Mouse (Mus musculus) liver, postnatal 0 days (tissue): Measurements from ENCODE around the gene Acta2. TPM values are rescaled to one million over a fixed set of nuclear protein-coding genes. Genes with fewer than 3 reads are reported as not detected.
A peak's percentile ranks its signal among the peaks of the same experiment; 100 is the strongest.

Experiments
- ATAC-seq: fragments of 200-750 bp; cut with Nextera tagmentation; 2 replicates; pipeline ENCODE4 v1.8.0; 2017; ENCODE audit warnings: mild to moderate bottlenecking, moderate library complexity
- DNase-seq: peaks from one replicate; pipeline ENCODE4 v3.0.0-alpha.2; 2016
- H3K27ac ChIP-seq: fragments of 300-500 bp; sonication (generic); 2 replicates; pipeline ENCODE4 v1.5.1; 2014; ENCODE audit warnings: antibody characterized with exemption, moderate library complexity, mild to moderate bottlenecking, low read depth
- H3K27me3 ChIP-seq: fragments of 300-500 bp; sonication (generic); 2 replicates; pipeline ENCODE4 v1.6.1; 2014; ENCODE audit warnings: low read length, control low read depth, mixed read lengths; ENCODE audit not compliant: insufficient read depth
- H3K36me3 ChIP-seq: fragments of 300-500 bp; sonication (generic); replicated peaks from 2 replicates; pipeline ENCODE4 v1.6.1; 2014; ENCODE audit warnings: mild to moderate bottlenecking, control low read depth, low read length, moderate library complexity, mixed read lengths; ENCODE audit not compliant: insufficient read depth
- H3K4me1 ChIP-seq: fragments of 300-500 bp; sonication (generic); 2 replicates; pipeline ENCODE4 v1.6.1; 2014; ENCODE audit warnings: antibody characterized with exemption, mild to moderate bottlenecking, control low read depth; ENCODE audit not compliant: insufficient read depth
- H3K4me2 ChIP-seq: fragments of 300-500 bp; sonication (generic); 2 replicates; pipeline ENCODE4 v1.6.1; 2014; ENCODE audit warnings: low read depth, mild to moderate bottlenecking, low read length, moderate library complexity, mixed read lengths
- H3K4me3 ChIP-seq: fragments of 300-500 bp; sonication (generic); 2 replicates; pipeline ENCODE4 v1.5.1; 2014; ENCODE audit warnings: low read depth, low read length
- H3K9ac ChIP-seq: fragments of 300-500 bp; sonication (generic); replicated peaks from 2 replicates; pipeline ENCODE4 v1.6.1; 2014; ENCODE audit warnings: mild to moderate bottlenecking, moderate library complexity
- H3K9me3 ChIP-seq: fragments of 300-500 bp; sonication (generic); 2 replicates; pipeline ENCODE4 v1.6.1; 2016; ENCODE audit warnings: mild to moderate bottlenecking, control low read depth, low read length, mixed read lengths
- CTCF ChIP-seq: sonication (generic); IDR thresholded peaks from 2 replicates; pipeline ENCODE4 v1.5.1; 2016; ENCODE audit warnings: antibody characterized with exemption, low read depth
- EP300 ChIP-seq: IDR thresholded peaks from 2 replicates; pipeline ENCODE4 v1.6.1; 2016; ENCODE audit warnings: antibody characterized with exemption, low read depth, mild to moderate bottlenecking
- WGBS: fragments of 180-500 bp; shearing (Covaris S2); extraction: QIAGEN DNeasy Blood & Tissue Kit; methylation state at CpG from one replicate; pipeline ENCODE4 v1.1.7; 2014; ENCODE audit not compliant: insufficient replicate concordance; 5-methylcytosine and 5-hydroxymethylcytosine counted together
- polyA plus RNA-seq: library from polyadenylated mRNA; unstranded; fragments of >200 nt; fragmentation: Nextera tagmentation; extraction: Ambion mirVana; gene quantifications from 2 replicates; pipeline ENCODE4 v1.2.1, GENCODE M21; 2015

Gene Acta2
- polyA plus RNA-seq, 1 experiment from 2014 or later = 7.3 TPM

DNA sequence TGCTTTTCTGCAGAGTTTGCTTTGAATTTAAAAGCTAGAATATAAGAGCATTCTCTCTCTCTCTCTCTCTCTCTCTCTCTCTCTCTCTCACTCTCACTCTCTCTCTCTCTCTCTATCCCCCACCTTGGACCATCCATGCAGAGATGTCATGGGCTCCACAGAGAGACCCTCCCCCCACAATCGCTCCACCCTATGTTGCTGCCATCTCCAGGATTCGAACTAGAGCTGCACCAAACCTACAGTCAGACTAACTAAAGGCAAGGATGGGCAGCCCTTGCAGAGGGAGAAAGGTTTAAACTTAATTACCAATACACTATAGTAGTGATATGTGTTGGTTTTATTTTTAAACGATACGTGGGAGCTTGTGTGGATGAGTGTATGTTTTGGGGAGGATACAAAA, 4.8 kb downstream of the Acta2 start:
- no peaks in the 10 kb centered on the region for H3K36me3 ChIP-seq
- no peaks in the 10 kb centered on the region for H3K27me3 ChIP-seq
- no peak overlapping the region for H3K9ac ChIP-seq
- TF ChIP-seq EP300 (no peak), CTCF (no peak)
- H3K4me1 ChIP-seq = peaks cover 5% of the 10 kb centered on the region; the same call in 1 of the 2 replicates
- no peak for ATAC-seq
- no peak overlapping the region for H3K27ac ChIP-seq
- 81% methylated on average over 4 of the region's 4 CpGs for WGBS
- H3K9me3 ChIP-seq = no peaks in the 10 kb centered on the region
- no peak overlapping the region for H3K4me2 ChIP-seq
- DNase-seq = no peak
- no peak overlapping the region for H3K4me3 ChIP-seq

DNA sequence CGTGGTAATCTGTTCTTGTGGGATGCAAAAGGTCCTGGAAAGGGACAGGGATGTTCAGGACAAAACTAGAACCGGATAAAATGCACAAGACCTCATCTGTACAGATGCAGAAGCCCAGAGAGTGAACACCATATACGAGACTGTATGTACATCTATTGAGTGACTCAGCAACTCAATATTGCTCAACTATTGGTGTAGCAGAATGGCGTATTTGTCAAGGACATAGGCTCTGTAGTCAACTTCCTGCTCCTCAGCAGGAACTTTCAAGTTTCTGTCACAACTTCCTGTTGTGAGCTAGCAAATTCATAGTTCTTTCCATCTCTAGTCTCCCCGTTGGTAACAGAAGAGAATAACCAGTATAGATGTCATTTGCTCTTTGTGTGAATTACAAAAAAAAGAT, 6.8 kb downstream of the Acta2 start:
- no peaks in the 10 kb centered on the region for H3K36me3 ChIP-seq
- no peak overlapping the region for H3K27ac ChIP-seq
- DNase-seq (no peak), ATAC-seq (peak; percentile 56)
- TF ChIP-seq EP300 = peak; percentile 60; the same call in 1 of the 2 replicates
- no peak for TF ChIP-seq CTCF
- H3K4me2 ChIP-seq = no peak overlapping the region
- H3K4me3 ChIP-seq = no peak overlapping the region
- H3K4me1 ChIP-seq = no peaks in the 10 kb centered on the region
- no peak overlapping the region for H3K9ac ChIP-seq
- 41% methylated on average over 5 of the region's 5 CpGs for WGBS
- no peaks in the 10 kb centered on the region for H3K9me3 ChIP-seq
- H3K27me3 ChIP-seq = no peaks in the 10 kb centered on the region

DNA sequence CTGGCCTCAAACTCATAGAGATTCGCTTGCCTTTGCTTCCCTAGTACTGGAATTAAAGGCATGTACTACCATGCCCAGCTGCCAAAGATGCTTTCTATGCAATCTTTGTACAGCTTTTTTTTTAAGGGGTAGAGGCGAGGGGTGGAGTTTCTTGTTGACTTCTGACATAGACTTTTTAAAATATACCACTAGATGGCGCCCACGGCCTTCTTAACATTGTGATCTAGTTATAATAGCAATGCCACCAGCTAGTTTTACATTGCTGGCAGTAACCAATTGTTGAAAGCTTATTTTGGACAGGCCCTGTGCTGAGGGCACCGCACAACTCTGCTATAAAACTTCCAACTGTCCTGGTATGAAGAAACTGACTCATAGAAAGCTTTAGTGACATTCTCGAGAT, 11.3 kb downstream of the Acta2 start:
- Histone ChIP-seq H3K4me3 (no peak overlapping the region), H3K9ac (no peak overlapping the region), H3K27me3 (no peaks in the 10 kb centered on the region), H3K27ac (no peak overlapping the region), H3K4me1 (no peaks in the 10 kb centered on the region), H3K9me3 (no peaks in the 10 kb centered on the region), H3K36me3 (peaks cover 10% of the 10 kb centered on the region), H3K4me2 (no peak overlapping the region)
- TF ChIP-seq CTCF = peak; percentile 69
- TF ChIP-seq EP300 = no peak
- WGBS = 12% methylated on average over 6 of the region's 6 CpGs
- ATAC-seq (peak; percentile 25), DNase-seq (peak; percentile 59)

DNA sequence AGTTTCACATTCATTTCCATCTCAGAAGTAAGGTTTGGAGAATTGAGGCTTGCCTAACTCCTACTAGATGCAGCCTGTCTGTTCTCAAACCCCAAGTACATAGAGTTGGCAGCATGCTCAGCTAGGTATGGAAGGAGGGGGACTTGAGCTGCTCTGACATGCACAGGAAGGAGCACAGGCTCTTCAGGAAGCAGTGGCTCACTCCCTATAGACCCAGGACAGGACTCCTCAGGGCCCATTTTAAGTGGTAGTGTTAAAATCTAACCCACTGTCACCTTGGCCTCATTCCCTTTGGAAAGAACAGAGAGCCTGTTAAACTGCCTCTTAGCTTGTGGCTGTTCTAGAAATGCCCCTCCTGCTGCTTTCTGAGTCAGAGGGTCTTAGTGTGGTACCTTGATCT, 12.5 kb downstream of the Acta2 start:
- no peak for ATAC-seq
- Histone ChIP-seq H3K27me3 (no peaks in the 10 kb centered on the region), H3K4me2 (no peak overlapping the region), H3K9ac (no peak overlapping the region), H3K9me3 (no peaks in the 10 kb centered on the region), H3K27ac (no peak overlapping the region), H3K4me1 (no peaks in the 10 kb centered on the region), H3K36me3 (peaks cover 19% of the 10 kb centered on the region), H3K4me3 (no peak overlapping the region)
- TF ChIP-seq EP300 (no peak), CTCF (no peak)
- DNase-seq = no peak

DNA sequence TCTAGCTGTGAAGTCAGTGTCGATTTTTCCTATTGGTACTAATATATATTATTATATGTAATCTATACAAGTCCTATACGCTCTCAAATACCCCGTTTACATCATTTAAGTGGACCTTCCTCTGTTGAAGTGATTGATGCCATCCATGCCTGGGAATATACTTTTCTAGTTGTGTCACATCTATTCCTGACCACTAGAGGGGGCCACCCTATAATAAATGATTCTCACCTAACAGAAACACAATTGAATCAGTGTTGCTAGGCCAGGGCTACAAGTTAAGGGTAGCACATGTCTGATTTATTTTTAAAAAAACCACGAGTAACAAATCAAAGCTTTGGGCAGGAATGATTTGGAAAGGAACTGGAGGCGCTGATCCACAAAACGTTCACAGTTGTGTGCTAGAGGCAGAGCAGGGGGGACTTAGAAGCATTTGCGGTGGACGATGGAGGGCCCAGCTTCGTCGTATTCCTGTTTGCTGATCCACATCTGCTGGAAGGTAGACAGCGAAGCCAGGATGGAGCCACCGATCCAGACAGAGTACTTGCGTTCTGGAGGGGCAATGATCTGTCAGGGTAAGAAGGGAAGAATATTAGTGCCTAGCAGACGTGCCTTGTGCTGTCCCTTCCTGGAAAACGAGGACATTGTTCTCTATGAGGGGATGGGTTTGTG, 14.0 kb downstream of the Acta2 start:
- H3K4me3 ChIP-seq = no peak overlapping the region
- H3K4me2 ChIP-seq = no peak overlapping the region
- H3K4me1 ChIP-seq = no peaks in the 10 kb centered on the region
- H3K9me3 ChIP-seq = no peaks in the 10 kb centered on the region
- TF ChIP-seq CTCF (peak; percentile 69), EP300 (no peak)
- ATAC-seq (no peak), DNase-seq (no peak)
- H3K27ac ChIP-seq = no peak overlapping the region
- H3K36me3 ChIP-seq = peaks cover 31% of the 10 kb centered on the region
- no peak overlapping the region for H3K9ac ChIP-seq
- no peaks in the 10 kb centered on the region for H3K27me3 ChIP-seq
- WGBS = 63% methylated on average over 15 of the region's 15 CpGs

DNA sequence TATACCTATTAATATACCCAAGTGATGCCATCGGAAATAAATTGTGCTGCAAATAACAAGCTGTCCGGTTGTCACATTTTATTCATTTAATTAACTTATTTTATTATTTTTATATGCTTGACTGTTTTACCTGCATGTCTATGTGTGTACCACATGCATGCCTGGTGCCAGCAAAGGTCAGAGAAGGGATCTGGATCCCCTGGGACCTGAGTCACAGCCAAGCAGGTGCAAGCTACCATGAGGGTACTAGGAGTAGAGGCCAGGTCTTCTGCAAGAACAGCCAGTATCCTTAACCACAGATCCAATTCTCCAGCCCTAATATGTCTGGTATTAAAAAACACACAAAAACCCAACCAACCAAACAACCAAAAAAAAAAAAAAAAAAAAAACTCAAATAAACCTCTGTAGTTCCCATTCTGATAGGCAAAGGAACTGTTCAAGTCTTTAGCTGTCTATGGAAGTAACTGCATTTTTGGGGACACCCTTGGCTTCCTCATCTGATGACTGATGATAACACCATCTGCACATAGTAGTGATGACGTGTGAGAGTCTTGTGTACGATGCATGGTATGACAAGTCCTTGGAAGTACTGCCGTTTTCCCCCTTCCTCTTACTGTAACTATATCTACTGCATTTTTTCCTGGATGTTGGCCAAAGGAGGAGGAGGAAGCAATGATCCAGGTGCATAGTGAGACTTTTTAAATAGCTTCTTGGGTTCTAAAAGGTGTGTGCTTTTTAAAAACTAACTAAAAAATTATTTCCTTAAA, 14.9 kb downstream of the Acta2 start:
- Histone ChIP-seq H3K9ac (no peak overlapping the region), H3K4me3 (no peak overlapping the region), H3K4me2 (no peak overlapping the region), H3K4me1 (no peaks in the 10 kb centered on the region), H3K9me3 (no peaks in the 10 kb centered on the region), H3K36me3 (peaks cover 39% of the 10 kb centered on the region), H3K27ac (no peak overlapping the region), H3K27me3 (no peaks in the 10 kb centered on the region)
- no peak for ATAC-seq
- no peak for DNase-seq
- TF ChIP-seq CTCF (no peak), EP300 (no peak)
- WGBS = 76% methylated on average over 5 of the region's 5 CpGs
